Mouse (Mus musculus) stomach, embryonic 14.5 days (tissue): ENCODE results near the gene Mvb12b. TPM values are rescaled to one million over a fixed set of nuclear protein-coding genes. Genes with fewer than 3 reads are reported as not detected.

ENCODE experiments used
- ATAC-seq: fragments of 200-750 bp; cut with Nextera tagmentation; 2 replicates; pipeline ENCODE4 v1.8.0; 2017; ENCODE audit warnings: low read depth, moderate TSS enrichment; ENCODE audit not compliant: insufficient number of reproducible peaks, insufficient read depth, low FRiP score
- H3K27ac ChIP-seq: fragments of 300-500 bp; sonication (generic); 2 replicates; pipeline ENCODE4 v1.5.1; 2014; ENCODE audit warnings: mild to moderate bottlenecking, low read length, moderate library complexity, mixed read lengths
- H3K27me3 ChIP-seq: fragments of 300-500 bp; sonication (generic); 2 replicates; pipeline ENCODE4 v1.6.1; 2014; ENCODE audit warnings: low read length, control low read depth, mixed read lengths; ENCODE audit not compliant: control insufficient read depth, insufficient read depth
- H3K36me3 ChIP-seq: fragments of 300-500 bp; sonication (generic); 2 replicates; pipeline ENCODE4 v1.6.1; 2014; ENCODE audit warnings: mild to moderate bottlenecking, control low read depth, low read length, moderate library complexity, mixed read lengths; ENCODE audit not compliant: control insufficient read depth, insufficient read depth
- H3K4me1 ChIP-seq: fragments of 300-500 bp; sonication (generic); 2 replicates; pipeline ENCODE4 v1.6.1; 2014; ENCODE audit warnings: low read length, control low read depth, mixed read lengths; ENCODE audit not compliant: control insufficient read depth, insufficient read depth
- H3K4me2 ChIP-seq: fragments of 300-500 bp; sonication (generic); replicated peaks from 2 replicates; pipeline ENCODE4 v1.6.1; 2014; ENCODE audit warnings: low read depth, low read length, control low read depth
- H3K4me3 ChIP-seq: fragments of 300-500 bp; sonication (generic); 2 replicates; pipeline ENCODE4 v1.5.1; 2014; ENCODE audit warnings: low read depth, low read length, control low read depth
- H3K9ac ChIP-seq: fragments of 300-500 bp; sonication (generic); replicated peaks from 2 replicates; pipeline ENCODE4 v1.6.1; 2014; ENCODE audit warnings: low read depth, mild to moderate bottlenecking, control low read depth, low read length, moderate library complexity, mixed read lengths
- H3K9me3 ChIP-seq: fragments of 300-500 bp; sonication (generic); 2 replicates; pipeline ENCODE4 v1.6.1; 2016; ENCODE audit warnings: low read depth, low read length, control low read depth; ENCODE audit not compliant: control insufficient read depth
- WGBS: fragments of 180-500 bp; shearing (Covaris S2); extraction: QIAGEN DNeasy Blood & Tissue Kit; methylation state at CpG from one replicate; pipeline ENCODE4 v1.1.7; 2014; 5-methylcytosine and 5-hydroxymethylcytosine counted together
- polyA plus RNA-seq: library from polyadenylated mRNA; unstranded; fragments of >200 nt; fragmentation: Nextera tagmentation; extraction: Ambion mirVana; gene quantifications from 2 replicates; pipeline ENCODE4 v1.2.1, GENCODE M21; 2014

The Mvb12b gene
- polyA plus RNA-seq, 1 experiment from 2014 or later = 20.7 TPM

- H3K36me3 ChIP-seq = no peaks in the 10 kb centered on the region
- no peak overlapping the region for H3K4me3 ChIP-seq
- no peaks in the 10 kb centered on the region for H3K27me3 ChIP-seq
- H3K9ac ChIP-seq = no peak overlapping the region
- peaks cover 6% of the 10 kb centered on the region; the same call in 1 of the 2 replicates for H3K4me1 ChIP-seq
- ATAC-seq = no peak
- H3K9me3 ChIP-seq = no peaks in the 10 kb centered on the region
- peak overlapping the region; percentile 22; the same call in 1 of the 2 replicates for H3K27ac ChIP-seq
- no peak overlapping the region for H3K4me2 ChIP-seq
- 77% methylated on average over 11 of the region's 11 CpGs for WGBS
Observed at GRCm38 (mm10) chr2:33847196-33847834, 40.4 kb downstream of the Mvb12b start.

- Histone ChIP-seq H3K27ac (peak overlapping the region; percentile 22; the same call in 1 of the 2 replicates), H3K4me1 (peaks cover 6% of the 10 kb centered on the region; the same call in 1 of the 2 replicates), H3K9ac (no peak overlapping the region), H3K4me2 (no peak overlapping the region), H3K4me3 (no peak overlapping the region), H3K9me3 (no peaks in the 10 kb centered on the region), H3K36me3 (no peaks in the 10 kb centered on the region), H3K27me3 (no peaks in the 10 kb centered on the region)
- WGBS = 26% methylated on average over 4 of the region's 4 CpGs
- no peak for ATAC-seq
Observed at GRCm38 (mm10) chr2:33846635-33847034, 41.1 kb downstream of the Mvb12b start.

GRCm38 (mm10) chr2:33843642-33844041 is 44.1 kb downstream of the Mvb12b start:
- Histone ChIP-seq H3K36me3 (no peaks in the 10 kb centered on the region), H3K4me3 (no peak overlapping the region), H3K9ac (no peak overlapping the region), H3K4me2 (no peak overlapping the region), H3K27ac (no peak overlapping the region), H3K4me1 (peaks cover 6% of the 10 kb centered on the region; the same call in 1 of the 2 replicates), H3K27me3 (no peaks in the 10 kb centered on the region), H3K9me3 (no peaks in the 10 kb centered on the region)
- no peak for ATAC-seq
- 41% methylated on average over 2 of the region's 2 CpGs for WGBS

GRCm38 (mm10) chr2:33842983-33843577 is 44.7 kb downstream of the Mvb12b start:
- H3K27ac ChIP-seq = no peak overlapping the region
- no peaks in the 10 kb centered on the region for H3K36me3 ChIP-seq
- peaks cover 6% of the 10 kb centered on the region; the same call in 1 of the 2 replicates for H3K4me1 ChIP-seq
- H3K27me3 ChIP-seq = no peaks in the 10 kb centered on the region
- ATAC-seq = peak; percentile 87; the same call in 1 of the 2 replicates
- H3K4me3 ChIP-seq = no peak overlapping the region
- no peak overlapping the region for H3K9ac ChIP-seq
- H3K4me2 ChIP-seq = no peak overlapping the region
- H3K9me3 ChIP-seq = no peaks in the 10 kb centered on the region
- WGBS = 88% methylated on average over 2 of the region's 2 CpGs

DNA sequence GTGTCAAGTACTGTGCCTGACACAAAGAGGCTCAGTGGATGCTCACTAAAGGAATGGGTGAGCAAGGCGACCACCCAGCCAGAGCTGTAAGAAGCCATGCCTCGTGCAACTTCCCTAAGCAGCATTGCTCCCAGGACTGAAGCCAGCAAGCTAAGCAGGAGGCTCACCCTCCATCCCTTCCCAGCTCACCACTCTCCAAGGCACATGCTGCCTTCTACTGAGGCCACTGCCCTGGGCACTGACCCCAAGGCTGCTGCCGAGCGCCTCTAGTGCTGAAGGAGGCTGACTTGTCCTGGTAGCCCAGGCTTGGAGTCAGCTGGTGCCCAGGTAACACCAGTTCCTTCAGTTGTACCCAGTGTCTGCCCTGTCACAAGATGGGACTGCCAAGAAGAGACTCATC is 45.8 kb downstream of the Mvb12b start:
- H3K4me1 ChIP-seq = peaks cover 2% of the 10 kb centered on the region; the same call in 1 of the 2 replicates
- H3K27me3 ChIP-seq = no peaks in the 10 kb centered on the region
- no peak overlapping the region for H3K9ac ChIP-seq
- ATAC-seq = no peak
- H3K4me3 ChIP-seq = no peak overlapping the region
- H3K36me3 ChIP-seq = no peaks in the 10 kb centered on the region
- no peak overlapping the region for H3K27ac ChIP-seq
- no peaks in the 10 kb centered on the region for H3K9me3 ChIP-seq
- WGBS = 86% methylated on average over 4 of the region's 4 CpGs
- no peak overlapping the region for H3K4me2 ChIP-seq

GRCm38 (mm10) chr2:33840483-33840882 is 47.3 kb downstream of the Mvb12b start:
- ATAC-seq = no peak

DNA sequence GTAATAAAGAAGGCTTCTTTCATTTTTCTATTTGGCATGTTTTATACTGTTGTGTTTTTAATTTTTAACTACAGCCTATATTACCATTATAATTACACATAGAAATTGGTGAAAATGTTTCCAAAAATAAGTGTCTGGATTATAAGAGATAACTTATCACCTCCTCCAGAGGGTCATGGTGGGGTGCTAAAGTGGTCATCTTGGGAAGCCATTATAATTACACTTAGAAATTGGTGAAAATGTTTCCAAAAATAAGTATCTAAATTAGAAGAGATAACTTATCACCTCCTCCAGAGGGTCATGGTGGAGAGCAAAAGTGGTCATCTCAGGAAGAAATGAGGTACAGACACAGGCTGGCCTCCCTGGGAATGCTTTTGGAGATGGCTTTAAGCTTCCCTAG is 48.5 kb downstream of the Mvb12b start:
- no peak overlapping the region for H3K4me3 ChIP-seq
- H3K27me3 ChIP-seq = no peaks in the 10 kb centered on the region
- no peaks in the 10 kb centered on the region for H3K4me1 ChIP-seq
- no peaks in the 10 kb centered on the region for H3K9me3 ChIP-seq
- ATAC-seq = no peak
- H3K27ac ChIP-seq = no peak overlapping the region
- H3K36me3 ChIP-seq = no peaks in the 10 kb centered on the region
- no peak overlapping the region for H3K4me2 ChIP-seq
- no peak overlapping the region for H3K9ac ChIP-seq

More at GRCm38 (mm10) chr2:33840483-33840882, 47.3 kb downstream of the Mvb12b start:
- 83% methylated on average over 3 of the region's 3 CpGs for WGBS
- Histone ChIP-seq H3K4me3 (no peak overlapping the region), H3K36me3 (no peaks in the 10 kb centered on the region), H3K9ac (no peak overlapping the region), H3K4me1 (no peaks in the 10 kb centered on the region), H3K4me2 (no peak overlapping the region), H3K27ac (no peak overlapping the region), H3K27me3 (no peaks in the 10 kb centered on the region), H3K9me3 (no peaks in the 10 kb centered on the region)

GRCm38 (mm10) chr2:33837297-33837696 is 50.4 kb downstream of the Mvb12b start:
- no peak for ATAC-seq
- no peak overlapping the region for H3K4me3 ChIP-seq
- no peaks in the 10 kb centered on the region for H3K4me1 ChIP-seq
- H3K27me3 ChIP-seq = no peaks in the 10 kb centered on the region
- H3K4me2 ChIP-seq = no peak overlapping the region
- no peaks in the 10 kb centered on the region for H3K36me3 ChIP-seq
- no peak overlapping the region for H3K27ac ChIP-seq
- no peaks in the 10 kb centered on the region for H3K9me3 ChIP-seq
- H3K9ac ChIP-seq = no peak overlapping the region
- 81% methylated on average over 6 of the region's 6 CpGs for WGBS
